Mouse (Mus musculus): Measurements from ENCODE around the gene Evi5l. TPM values are rescaled to one million over a fixed set of nuclear protein-coding genes. Genes with fewer than 3 reads are reported as not detected.

The Evi5l gene
- total RNA-seq, 1 experiment: 5.2 TPM

GRCm38 (mm10) chr8:4206182-4207015 lies 40.0 kb downstream of the Evi5l start:
- Histone ChIP-seq H3K36me3 (ENCODE audit: control insufficient read depth, insufficient read depth, low read length, poor library complexity, severe bottlenecking) (no peaks in the 10 kb centered on the region), H3K4me3 (ENCODE audit: insufficient read depth in 1 of 2, low read depth in 1 of 2, low read length in 2 of 2, poor library complexity in 1 of 2, severe bottlenecking in 1 of 2) (peak overlapping the region; percentile 42 to 43; a peak in 3 of 4 replicates), H3K27ac (ENCODE audit: insufficient read depth, low read depth, low read length, poor library complexity, severe bottlenecking) (no peak overlapping the region), H3K4me1 (ENCODE audit: control insufficient read depth in 2 of 2, insufficient read depth in 2 of 2, low read length in 2 of 2, poor library complexity in 1 of 2) (peaks cover 0 to 2% of the 10 kb centered on the region in 2 experiments; a peak in 1 of 4 replicates), H3K9ac (ENCODE audit: insufficient read depth, low read depth, low read length, poor library complexity, severe bottlenecking) (peak overlapping the region; percentile 17; the same call in 1 of the 2 replicates), H3K9me3 (ENCODE audit: control insufficient read depth, insufficient read depth, low read depth, low read length) (0 out of 2 replicates have a peak, but pooled peaks cover 1% of the 10 kb centered on the region)
- in situ Hi-C loops (cut with MboI; ENCODE audit: low sequenced_read_pairs in 2 of 2, unreplicated experiment in 2 of 2): no loop called here
- no peak for TF ChIP-seq CHD2 (IDR thresholded peaks at IDR 0.05; ENCODE audit: low read depth, low read length)
- TF ChIP-seq HCFC1 (IDR thresholded peaks at IDR 0.05; ENCODE audit: borderline replicate concordance, insufficient read depth, low read length): no peak
- TF ChIP-seq ZC3H11A (IDR thresholded peaks at IDR 0.05; ENCODE audit: borderline replicate concordance, low read depth, low read length): no peak
- TF ChIP-seq MAFK (IDR thresholded peaks at IDR 0.05; ENCODE audit: insufficient read depth, low read depth, low read length): no peak
- no peak for TF ChIP-seq ZNF384 (IDR thresholded peaks at IDR 0.05; ENCODE audit: low read depth, low read length)
- no peak for DNase-seq (ENCODE audit: low read depth, low spot score)

- no peak overlapping the region for H3K27ac ChIP-seq (ENCODE audit: insufficient read depth, low read depth, low read length, poor library complexity, severe bottlenecking)
- in situ Hi-C loops (cut with MboI; ENCODE audit: low sequenced_read_pairs in 2 of 2, unreplicated experiment in 2 of 2): no loop called here
- H3K4me3 ChIP-seq (ENCODE audit: insufficient read depth in 1 of 2, low read depth in 1 of 2, low read length in 2 of 2, poor library complexity in 1 of 2, severe bottlenecking in 1 of 2): no peak overlapping the region
- TF ChIP-seq ZC3H11A (IDR thresholded peaks at IDR 0.05; ENCODE audit: borderline replicate concordance, low read depth, low read length) (no peak), ZNF384 (IDR thresholded peaks at IDR 0.05; ENCODE audit: low read depth, low read length) (no peak), MAFK (IDR thresholded peaks at IDR 0.05; ENCODE audit: insufficient read depth, low read depth, low read length) (no peak), HCFC1 (IDR thresholded peaks at IDR 0.05; ENCODE audit: borderline replicate concordance, insufficient read depth, low read length) (no peak), CHD2 (IDR thresholded peaks at IDR 0.05; ENCODE audit: low read depth, low read length) (no peak)
- H3K9me3 ChIP-seq (ENCODE audit: control insufficient read depth, insufficient read depth, low read depth, low read length): 0 out of 2 replicates have a peak, but pooled peaks cover 1% of the 10 kb centered on the region
- H3K36me3 ChIP-seq (ENCODE audit: control insufficient read depth, insufficient read depth, low read length, poor library complexity, severe bottlenecking): no peaks in the 10 kb centered on the region
- no peak overlapping the region for H3K9ac ChIP-seq (ENCODE audit: insufficient read depth, low read depth, low read length, poor library complexity, severe bottlenecking)
- DNase-seq (ENCODE audit: low read depth, low spot score): no peak
- peaks cover 0 to 2% of the 10 kb centered on the region in 2 experiments; a peak in 1 of 4 replicates for H3K4me1 ChIP-seq (ENCODE audit: control insufficient read depth in 2 of 2, insufficient read depth in 2 of 2, low read length in 2 of 2, poor library complexity in 1 of 2)
Measured at GRCm38 (mm10) chr8:4207016-4207350, 40.6 kb downstream of the Evi5l start.

DNA sequence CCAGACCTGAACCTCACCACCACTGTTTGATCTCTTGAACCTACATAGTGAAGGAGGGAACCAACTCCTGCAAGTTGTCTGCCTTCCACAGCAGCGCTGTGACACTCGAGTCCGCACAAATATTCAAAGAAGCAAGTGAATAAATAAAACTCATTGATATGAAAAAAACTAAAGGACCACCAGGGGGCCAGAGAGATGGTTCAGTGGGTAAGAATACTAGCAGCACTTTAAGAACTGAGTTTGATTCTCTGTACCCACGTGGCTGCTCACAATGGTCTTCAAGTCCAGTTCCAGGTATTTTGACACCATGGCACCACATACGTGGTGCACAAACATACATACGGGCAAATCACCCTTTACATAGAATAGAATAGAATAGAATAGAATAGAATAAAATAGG lies 44.7 kb downstream of the Evi5l start:
- in situ Hi-C loops (cut with MboI; ENCODE audit: low sequenced_read_pairs in 2 of 2, unreplicated experiment in 2 of 2): no loop called here

DNA sequence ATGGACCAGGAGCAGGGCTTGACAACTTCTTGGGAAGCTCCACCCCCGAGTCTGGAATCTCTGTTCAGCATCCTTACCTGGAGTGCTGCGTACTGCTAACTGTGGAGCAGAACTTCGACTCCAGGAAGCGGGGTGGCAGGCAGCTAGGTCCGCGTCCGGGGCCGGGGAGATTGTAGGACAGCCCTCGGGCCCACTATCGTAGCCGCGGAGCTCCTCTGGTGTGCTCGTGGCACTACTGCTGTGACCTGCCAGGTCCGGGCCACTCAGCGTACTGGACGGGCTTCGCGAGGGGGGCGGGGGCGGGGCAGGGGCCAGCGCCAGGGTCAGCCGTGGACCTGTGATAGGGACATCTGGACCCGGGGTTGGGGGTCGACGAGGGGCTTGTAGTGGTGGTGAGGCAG lies 46.4 kb downstream of the Evi5l start:
- no peak for TF ChIP-seq MAFK (IDR thresholded peaks at IDR 0.05; ENCODE audit: insufficient read depth, low read depth, low read length)
- no peak for TF ChIP-seq HCFC1 (IDR thresholded peaks at IDR 0.05; ENCODE audit: borderline replicate concordance, insufficient read depth, low read length)
- TF ChIP-seq ZNF384 (IDR thresholded peaks at IDR 0.05; ENCODE audit: low read depth, low read length): no peak
- TF ChIP-seq CHD2 (IDR thresholded peaks at IDR 0.05; ENCODE audit: low read depth, low read length): no peak
- no peak for TF ChIP-seq ZC3H11A (IDR thresholded peaks at IDR 0.05; ENCODE audit: borderline replicate concordance, low read depth, low read length)
- Histone ChIP-seq H3K36me3 (ENCODE audit: control insufficient read depth, insufficient read depth, low read length, poor library complexity, severe bottlenecking) (no peaks in the 10 kb centered on the region), H3K27ac (ENCODE audit: insufficient read depth, low read depth, low read length, poor library complexity, severe bottlenecking) (no peak overlapping the region), H3K9ac (ENCODE audit: insufficient read depth, low read depth, low read length, poor library complexity, severe bottlenecking) (no peak overlapping the region), H3K9me3 (ENCODE audit: control insufficient read depth, insufficient read depth, low read depth, low read length) (0 out of 2 replicates have a peak, but pooled peaks cover 1% of the 10 kb centered on the region), H3K4me1 (ENCODE audit: control insufficient read depth in 2 of 2, insufficient read depth in 2 of 2, low read length in 2 of 2, poor library complexity in 1 of 2) (peaks cover 2 to 17% of the 10 kb centered on the region in 2 experiments; a peak in 3 of 4 replicates), H3K4me3 (ENCODE audit: insufficient read depth in 1 of 2, low read depth in 1 of 2, low read length in 2 of 2, poor library complexity in 1 of 2, severe bottlenecking in 1 of 2) (peak overlapping the region; percentile 59 to 64)
- no peak for DNase-seq (ENCODE audit: low read depth, low spot score)
- in situ Hi-C loops (cut with MboI; ENCODE audit: low sequenced_read_pairs in 2 of 2, unreplicated experiment in 2 of 2): no loop called here

More for the DNA sequence above, 44.7 kb downstream of the Evi5l start:
- no peak overlapping the region for H3K9ac ChIP-seq (ENCODE audit: insufficient read depth, low read depth, low read length, poor library complexity, severe bottlenecking)
- TF ChIP-seq MAFK (IDR thresholded peaks at IDR 0.05; ENCODE audit: insufficient read depth, low read depth, low read length) (no peak), HCFC1 (IDR thresholded peaks at IDR 0.05; ENCODE audit: borderline replicate concordance, insufficient read depth, low read length) (no peak), ZNF384 (IDR thresholded peaks at IDR 0.05; ENCODE audit: low read depth, low read length) (no peak), CHD2 (IDR thresholded peaks at IDR 0.05; ENCODE audit: low read depth, low read length) (no peak), ZC3H11A (IDR thresholded peaks at IDR 0.05; ENCODE audit: borderline replicate concordance, low read depth, low read length) (no peak)
- no peak for DNase-seq (ENCODE audit: low read depth, low spot score)
- H3K4me1 ChIP-seq (ENCODE audit: control insufficient read depth in 2 of 2, insufficient read depth in 2 of 2, low read length in 2 of 2, poor library complexity in 1 of 2): peaks cover 0 to 14% of the 10 kb centered on the region in 2 experiments; a peak in 3 of 4 replicates
- no peak overlapping the region for H3K27ac ChIP-seq (ENCODE audit: insufficient read depth, low read depth, low read length, poor library complexity, severe bottlenecking)
- H3K36me3 ChIP-seq (ENCODE audit: control insufficient read depth, insufficient read depth, low read length, poor library complexity, severe bottlenecking): no peaks in the 10 kb centered on the region
- no peak overlapping the region for H3K4me3 ChIP-seq (ENCODE audit: insufficient read depth in 1 of 2, low read depth in 1 of 2, low read length in 2 of 2, poor library complexity in 1 of 2, severe bottlenecking in 1 of 2)
- 0 out of 2 replicates have a peak, but pooled peaks cover 1% of the 10 kb centered on the region for H3K9me3 ChIP-seq (ENCODE audit: control insufficient read depth, insufficient read depth, low read depth, low read length)

Measured in ES-E14 (cell line).